Mouse (Mus musculus) kidney, embryonic 14.5 days (tissue): ENCODE measurements around the gene Slc4a8. TPM values are rescaled to one million over a fixed set of nuclear protein-coding genes. Genes with fewer than 3 reads are reported as not detected.

Experiments used
- ATAC-seq: fragments of 200-750 bp; cut with Nextera tagmentation; 2 replicates; pipeline ENCODE4 v1.8.0; 2017; ENCODE audit warnings: moderate number of reproducible peaks, mild to moderate bottlenecking, moderate TSS enrichment, moderate library complexity; ENCODE audit not compliant: low FRiP score, low TSS enrichment
- H3K27ac ChIP-seq: fragments of 300-500 bp; sonication (generic); 2 replicates; pipeline ENCODE4 v1.5.1; 2014; ENCODE audit warnings: low read depth, mild to moderate bottlenecking, low read length, moderate library complexity, mixed read lengths
- H3K27me3 ChIP-seq: fragments of 300-500 bp; sonication (generic); 2 replicates; pipeline ENCODE4 v1.6.1; 2014; ENCODE audit warnings: mild to moderate bottlenecking, low read length; ENCODE audit not compliant: control insufficient read depth, insufficient read depth
- H3K36me3 ChIP-seq: fragments of 300-500 bp; sonication (generic); 2 replicates; pipeline ENCODE4 v1.6.1; 2014; ENCODE audit warnings: low read length, mixed read lengths; ENCODE audit not compliant: control insufficient read depth, insufficient read depth
- H3K4me1 ChIP-seq: fragments of 300-500 bp; sonication (generic); 2 replicates; pipeline ENCODE4 v1.6.1; 2014; ENCODE audit warnings: low read length, mixed read lengths; ENCODE audit not compliant: control insufficient read depth, insufficient read depth
- H3K4me2 ChIP-seq: fragments of 300-500 bp; sonication (generic); replicated peaks from 2 replicates; pipeline ENCODE4 v1.6.1; 2014; ENCODE audit warnings: low read depth, mild to moderate bottlenecking, low read length
- H3K4me3 ChIP-seq: fragments of 300-500 bp; sonication (generic); 2 replicates; pipeline ENCODE4 v1.5.1; 2014; ENCODE audit warnings: mild to moderate bottlenecking, low read length
- H3K9ac ChIP-seq: fragments of 300-500 bp; sonication (generic); 2 replicates; pipeline ENCODE4 v1.6.1; 2014; ENCODE audit warnings: low read depth, mild to moderate bottlenecking, low read length, moderate library complexity
- H3K9me3 ChIP-seq: fragments of 300-500 bp; sonication (generic); 2 replicates; pipeline ENCODE4 v1.6.1; 2016; ENCODE audit warnings: low read length; ENCODE audit not compliant: control insufficient read depth
- WGBS: fragments of 180-500 bp; shearing (Covaris S2); extraction: QIAGEN DNeasy Blood & Tissue Kit; methylation state at CpG from one replicate; pipeline ENCODE4 v1.1.7; 2014; 5-methylcytosine and 5-hydroxymethylcytosine counted together
- polyA plus RNA-seq: library from polyadenylated mRNA; unstranded; fragments of >200 nt; fragmentation: Nextera tagmentation; extraction: Ambion mirVana; gene quantifications from 2 replicates; pipeline ENCODE4 v1.2.1, GENCODE M21; 2014

Slc4a8 gene
- polyA plus RNA-seq, 1 experiment from 2014 or later = 8.5 TPM

DNA sequence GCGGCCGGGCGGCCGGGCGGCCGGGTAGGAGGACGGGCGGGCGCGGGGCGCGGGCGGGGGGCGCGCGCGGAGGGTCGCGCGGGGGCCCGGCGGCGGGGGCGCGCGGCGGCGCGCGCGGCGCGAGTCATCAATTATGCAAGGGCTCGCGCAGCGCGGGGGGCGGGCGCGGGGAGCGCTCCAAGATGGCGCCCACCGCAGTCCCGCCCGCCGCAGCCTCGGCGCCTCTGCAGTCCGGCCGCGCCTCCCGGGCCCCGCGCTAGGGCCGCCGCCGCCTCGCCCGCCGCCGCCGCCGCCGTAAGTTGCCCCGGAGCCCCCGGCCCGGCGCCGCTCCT lies 109.2 kb downstream of the Slc4a8 start:
- Histone ChIP-seq H3K9ac (peak overlapping the region; percentile 75), H3K4me3 (peak overlapping the region; percentile 62), H3K9me3 (no peaks in the 10 kb centered on the region), H3K27me3 (peaks cover 29% of the 10 kb centered on the region), H3K4me2 (peak overlapping the region; percentile 71), H3K27ac (no peak overlapping the region), H3K36me3 (no peaks in the 10 kb centered on the region), H3K4me1 (peaks cover 8% of the 10 kb centered on the region; the same call in 1 of the 2 replicates)
- WGBS = 3% methylated on average over 18 of the region's 69 CpGs
- peak; percentile 60 for ATAC-seq

DNA sequence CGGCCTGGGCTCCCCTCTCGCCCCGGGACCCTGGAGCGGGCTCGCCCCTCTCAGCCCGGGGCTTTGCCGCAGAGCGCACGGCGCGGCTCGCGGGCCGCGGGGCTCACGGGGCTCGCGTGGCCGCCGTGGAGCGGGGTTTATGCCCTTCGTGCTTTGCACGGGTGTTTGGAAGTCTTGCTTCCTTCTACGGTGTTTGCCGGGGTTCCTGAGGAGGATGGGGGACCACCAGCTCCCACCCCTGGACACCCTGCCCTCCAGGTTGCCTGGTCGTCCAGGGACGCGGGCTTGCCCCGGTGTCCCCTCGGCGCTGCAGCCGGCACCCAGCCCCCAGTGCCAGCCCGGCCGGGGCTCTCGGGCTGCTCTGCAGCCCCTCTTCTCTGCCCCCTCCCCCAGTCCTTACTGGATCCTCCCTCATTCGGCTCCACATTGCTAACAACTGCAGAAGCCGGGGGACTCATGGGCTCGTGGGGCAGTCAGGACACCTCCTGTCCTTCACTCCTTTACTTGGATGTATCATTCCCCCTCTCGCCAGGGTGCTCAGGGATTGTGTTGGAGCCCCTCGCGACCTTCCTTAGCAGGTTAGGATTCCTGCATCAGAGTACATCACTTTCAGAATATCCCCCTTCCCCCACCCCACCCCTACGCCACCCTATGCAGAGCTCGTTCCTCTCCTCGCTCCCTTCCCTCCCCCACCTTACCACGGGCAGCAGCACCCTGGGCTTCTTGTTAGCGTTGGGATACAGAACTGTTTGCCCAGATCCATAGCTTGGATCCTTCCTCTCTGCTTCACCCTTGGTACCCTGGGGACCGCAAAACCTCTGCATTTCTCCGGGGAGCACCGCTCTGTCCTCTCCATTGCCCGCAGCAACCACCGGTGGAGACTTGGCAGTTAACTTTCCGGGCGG lies 109.8 kb downstream of the Slc4a8 start:
- Histone ChIP-seq H3K9ac (peak overlapping the region; percentile 75), H3K27me3 (peaks cover 29% of the 10 kb centered on the region), H3K4me2 (peak overlapping the region; percentile 71), H3K27ac (peak overlapping the region; percentile 51; the same call in 1 of the 2 replicates), H3K4me3 (peak overlapping the region; percentile 62), H3K9me3 (no peaks in the 10 kb centered on the region), H3K4me1 (peaks cover 8% of the 10 kb centered on the region; the same call in 1 of the 2 replicates), H3K36me3 (no peaks in the 10 kb centered on the region)
- peak; percentile 56 for ATAC-seq
- under 1% methylated on average over 52 of the region's 53 CpGs for WGBS

DNA sequence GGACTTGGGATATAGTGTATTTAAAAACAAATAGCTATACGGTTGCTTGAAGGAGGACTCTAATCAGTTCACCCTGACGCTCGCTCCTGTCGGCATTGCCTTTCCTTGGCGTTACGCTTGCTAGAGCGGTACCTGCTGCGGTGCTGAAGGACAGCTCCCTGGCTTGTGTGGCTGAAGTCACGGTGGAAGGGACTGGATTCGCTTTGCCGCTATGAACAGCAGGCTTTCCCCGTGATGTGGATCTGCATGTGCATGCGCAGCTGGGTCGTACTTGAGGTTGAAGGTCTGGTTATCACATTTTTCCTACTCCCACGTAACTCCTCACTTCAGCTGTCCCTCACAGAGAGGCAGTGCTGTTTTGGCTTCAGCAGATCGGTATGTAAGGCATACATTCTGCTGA lies 111.6 kb downstream of the Slc4a8 start:
- 3% methylated on average over 16 of the region's 16 CpGs for WGBS
- Histone ChIP-seq H3K9ac (no peak overlapping the region), H3K4me2 (0 out of 2 replicates have a peak overlapping the region, but pooled peaks have one; percentile 71), H3K36me3 (no peaks in the 10 kb centered on the region), H3K27me3 (peaks cover 29% of the 10 kb centered on the region), H3K9me3 (no peaks in the 10 kb centered on the region), H3K4me1 (peaks cover 8% of the 10 kb centered on the region; the same call in 1 of the 2 replicates), H3K27ac (no peak overlapping the region), H3K4me3 (no peak overlapping the region)
- ATAC-seq = no peak

Other genes starting within 250 kb of the Slc4a8 start
- 17.7 and 32.9 TPM in 2 replicates for gene Tfcp2, start 209.7 kb upstream of the Slc4a8 start, polyA plus RNA-seq
- gene Pou6f1, start 161.8 kb upstream of the Slc4a8 start, polyA plus RNA-seq = 9.6 and 14.6 TPM in 2 replicates
- gene Dazap2, start 146.4 kb upstream of the Slc4a8 start, polyA plus RNA-seq = 236 and 274 TPM in 2 replicates
- gene Smagp, start 124.8 kb upstream of the Slc4a8 start, polyA plus RNA-seq = 26.4 and 28.4 TPM in 2 replicates
- 2.1 and 2.4 TPM in 2 replicates for gene Bin2, start 92.2 kb upstream of the Slc4a8 start, polyA plus RNA-seq
- gene Cela1, start 73.8 kb upstream of the Slc4a8 start, polyA plus RNA-seq = 9.4 and 9.9 TPM in 2 replicates
- 0.16 and 0.17 TPM in 2 replicates for gene Galnt6, start 32.4 kb upstream of the Slc4a8 start, polyA plus RNA-seq
- gene Scn8a, start 108.1 kb downstream of the Slc4a8 start, polyA plus RNA-seq = 15.1 and 18.4 TPM in 2 replicates